Mouse (Mus musculus) right cerebral cortex, postnatal 4 days (tissue): ENCODE data around the gene Apoe.

ENCODE experiments used
- DNase-seq: peaks from one replicate; pipeline ENCODE4 v3.0.0-alpha.2; 2022

Gene Apoe

GRCm38 (mm10) chr7:19698907-19699826 is at the start of gene Apoe:
Apoe (minus strand) TSS chr7:19699188.
- peak; percentile 60 for DNase-seq

DNA sequence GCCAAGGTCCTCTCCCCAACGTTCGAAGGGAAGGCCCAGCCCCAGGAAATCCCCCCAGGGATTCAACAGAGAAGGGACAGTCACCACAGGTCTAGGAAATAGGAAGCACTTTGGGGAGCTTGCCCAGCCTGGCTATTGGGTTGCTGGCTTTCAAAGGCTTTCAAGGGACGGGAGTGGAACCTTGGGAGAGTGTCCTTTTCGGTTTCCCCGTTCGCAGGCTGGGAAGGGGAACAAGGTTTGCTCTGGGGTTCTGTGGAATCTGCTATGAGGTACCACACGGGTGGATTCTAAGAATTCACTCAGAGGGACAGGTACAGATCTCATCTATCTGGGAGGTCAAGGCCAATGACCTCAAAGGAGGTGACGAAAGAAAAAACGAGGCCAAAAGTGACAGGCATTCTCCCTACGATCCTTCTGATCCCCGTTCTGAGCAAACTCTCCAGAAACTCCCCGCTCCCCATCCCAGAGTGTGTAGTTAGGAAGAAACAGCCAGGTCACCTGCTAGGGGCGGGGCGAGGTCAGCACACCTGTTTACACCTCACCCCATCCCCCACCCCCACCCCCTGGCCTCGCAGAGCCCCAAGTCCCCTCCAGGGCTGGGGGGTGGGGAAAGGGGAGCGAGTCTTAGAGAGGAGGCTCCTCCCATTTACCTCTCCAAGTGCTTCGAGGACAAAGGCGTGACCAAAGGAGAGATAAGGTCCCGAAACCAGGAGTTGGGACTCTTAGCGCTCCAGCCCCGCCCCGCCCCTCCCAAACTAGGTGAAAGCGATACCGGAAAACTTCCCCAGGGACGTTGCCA is 48.6 kb upstream of the Apoe start:
- no peak for DNase-seq

- no peak for DNase-seq
These were observed 47.6 kb upstream of the Apoe start for GRCm38 (mm10) chr7:19746426-19747201.

GRCm38 (mm10) chr7:19745971-19746370 is 47.0 kb upstream of the Apoe start:
- DNase-seq = no peak

DNA sequence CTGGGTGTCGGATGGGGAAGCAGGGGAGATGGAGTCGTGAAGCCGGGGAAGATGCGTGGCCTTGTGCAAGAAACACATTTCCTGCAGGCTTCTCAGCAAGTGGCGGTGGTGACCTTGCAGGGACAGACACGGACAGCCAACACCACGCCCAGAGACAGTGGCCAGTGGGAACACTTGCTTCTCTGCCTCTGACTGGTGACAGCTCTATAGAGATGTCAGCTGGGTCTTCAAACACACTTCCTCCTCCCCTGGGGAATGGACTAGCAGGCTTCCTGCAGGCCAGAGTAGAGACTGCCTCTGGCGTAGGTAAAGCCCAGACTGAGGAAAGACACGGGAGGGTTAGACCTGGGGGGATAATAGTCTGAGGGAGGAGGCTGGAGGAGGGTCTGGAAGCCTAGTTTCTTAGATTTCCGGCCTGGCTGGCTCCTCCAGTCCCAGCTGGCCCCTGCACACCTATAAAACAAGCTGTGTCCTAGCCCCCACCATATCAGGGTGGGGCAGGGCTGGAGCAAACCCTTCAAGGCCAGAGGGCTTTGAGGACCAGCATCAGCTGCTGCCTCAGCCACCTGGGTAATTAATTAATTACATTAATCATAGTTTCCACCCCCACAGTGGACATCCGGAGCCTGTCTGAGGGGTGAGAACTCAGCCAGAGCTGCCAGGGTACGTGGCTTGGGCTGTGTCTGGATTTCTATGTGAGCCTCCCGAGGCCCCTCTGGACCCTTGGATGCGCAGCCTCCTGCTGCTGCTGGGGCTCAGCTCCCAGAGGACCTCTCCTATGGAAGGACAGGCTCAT is 45.8 kb upstream of the Apoe start:
- DNase-seq = no peak

DNA sequence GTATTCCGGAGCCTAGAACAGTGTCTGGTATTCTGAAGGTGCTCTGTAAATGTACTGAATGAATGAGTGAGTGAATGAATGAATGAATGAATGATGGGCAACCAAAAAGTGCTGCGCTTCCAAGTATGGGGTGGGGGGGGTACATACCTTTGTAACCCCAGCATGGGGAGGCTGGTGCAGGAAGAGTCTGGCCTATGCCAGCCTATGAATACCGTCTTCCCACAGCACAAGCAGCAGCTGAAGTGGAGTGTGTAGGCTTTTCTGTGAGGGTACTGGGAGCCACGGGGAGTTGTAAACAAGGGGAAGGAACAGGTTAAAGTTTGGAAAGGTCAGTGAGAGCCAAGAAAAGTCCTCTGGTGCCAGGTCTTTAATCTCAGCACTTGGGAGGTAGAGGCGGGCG is 44.8 kb upstream of the Apoe start:
- no peak for DNase-seq

DNA sequence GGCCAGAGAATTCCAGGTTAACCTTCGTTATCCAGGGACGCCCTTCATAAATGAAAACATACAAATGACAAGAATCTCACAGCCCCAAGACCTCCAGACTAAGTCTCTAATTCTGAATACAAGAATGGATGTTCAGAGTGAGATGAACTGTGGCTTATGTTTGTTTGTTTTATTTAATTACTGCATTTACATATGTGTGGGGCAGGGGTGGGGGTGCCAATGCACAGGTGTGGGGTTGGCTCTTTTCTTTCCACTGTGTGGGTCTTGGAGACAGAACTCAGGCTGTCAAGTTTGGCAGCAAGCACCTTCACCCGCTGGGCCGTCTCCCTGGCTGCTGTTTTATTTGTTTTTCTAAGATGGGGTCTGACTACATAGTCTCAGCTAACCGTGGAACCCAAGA is 43.5 kb upstream of the Apoe start:
- DNase-seq = no peak

- DNase-seq = no peak
These were observed 42.5 kb upstream of the Apoe start for GRCm38 (mm10) chr7:19741329-19742031.

DNA sequence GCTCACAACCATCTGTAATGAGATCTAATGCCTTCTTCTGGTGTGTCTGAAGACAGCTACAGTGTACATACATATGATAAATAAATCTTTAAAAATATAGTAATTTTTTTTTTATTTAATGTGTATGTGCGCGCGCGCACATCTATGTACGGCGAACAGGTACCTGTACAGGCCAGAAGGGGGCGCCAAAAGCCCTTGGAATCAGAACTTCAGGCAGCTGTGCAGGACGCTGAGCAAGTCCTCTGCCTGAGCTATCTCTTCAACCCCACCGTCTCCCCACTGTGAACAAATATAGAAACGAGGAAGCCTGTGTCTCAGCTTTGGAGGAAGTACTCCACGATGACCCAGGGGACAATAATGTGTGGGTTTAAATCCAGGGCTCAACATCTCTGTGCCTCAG is 41.3 kb upstream of the Apoe start:
- DNase-seq = peak; percentile 30

- DNase-seq = no peak
These were observed 39.8 kb upstream of the Apoe start for GRCm38 (mm10) chr7:19738771-19739170.

- DNase-seq = no peak
These were observed 37.5 kb upstream of the Apoe start for GRCm38 (mm10) chr7:19736389-19737057.

DNA sequence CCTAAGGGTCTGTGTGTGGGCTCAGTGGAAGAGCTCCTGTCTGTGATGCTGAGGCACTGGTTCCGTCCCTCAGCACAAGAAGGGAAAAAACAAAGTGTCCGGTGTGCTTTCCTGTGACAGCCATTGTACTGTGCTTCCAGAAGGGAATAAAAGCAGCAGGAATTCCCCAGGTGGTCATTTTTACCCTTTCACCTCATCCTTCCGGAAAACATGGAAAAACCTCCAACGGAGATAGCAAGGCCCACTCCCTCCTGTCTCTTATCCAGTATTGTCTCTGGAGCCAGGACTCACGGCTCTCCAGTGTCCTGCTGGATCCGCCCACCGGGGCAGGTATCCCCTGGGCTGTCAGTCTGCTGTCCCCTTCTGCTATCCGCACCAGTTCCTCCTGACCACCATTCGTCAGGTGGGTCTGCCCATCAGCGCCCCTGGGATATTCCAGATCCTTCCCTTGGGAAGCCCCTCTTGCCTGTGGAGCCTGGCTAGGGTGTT is 35.2 kb upstream of the Apoe start:
- no peak for DNase-seq

- DNase-seq = no peak
These were observed 27.6 kb upstream of the Apoe start for GRCm38 (mm10) chr7:19726541-19726940.

GRCm38 (mm10) chr7:19724167-19724566 is 25.2 kb upstream of the Apoe start:
- no peak for DNase-seq

- DNase-seq = no peak
These were observed 23.8 kb upstream of the Apoe start for GRCm38 (mm10) chr7:19722754-19723195.

DNA sequence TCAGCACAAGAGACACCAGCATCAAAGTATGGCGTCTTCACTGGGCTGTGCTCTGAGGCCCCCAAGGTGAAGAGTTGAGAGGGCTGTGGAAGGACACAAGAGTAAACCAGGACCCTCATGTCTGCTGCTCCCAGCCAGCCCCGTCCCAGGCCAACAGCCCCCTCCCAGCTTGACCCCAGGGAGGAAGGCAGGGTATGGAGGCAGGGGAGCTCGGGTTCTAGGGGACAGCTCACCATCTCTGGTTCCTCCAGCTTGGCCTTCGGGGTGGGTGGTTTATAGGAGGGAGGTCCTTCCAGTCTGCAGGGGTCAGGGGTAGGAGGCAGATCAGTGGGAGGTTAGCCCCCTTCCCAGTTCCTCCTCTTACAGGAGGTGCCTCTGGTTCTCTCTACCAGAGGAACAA is 20.2 kb upstream of the Apoe start:
- no peak for DNase-seq

GRCm38 (mm10) chr7:19718297-19718952 is 19.4 kb upstream of the Apoe start:
- no peak for DNase-seq

GRCm38 (mm10) chr7:19717346-19717745 is 18.4 kb upstream of the Apoe start:
- no peak for DNase-seq

- no peak for DNase-seq
These were observed 17.8 kb upstream of the Apoe start for GRCm38 (mm10) chr7:19716822-19717221.

- DNase-seq = no peak
These were observed 17.2 kb upstream of the Apoe start for GRCm38 (mm10) chr7:19716055-19716682.
